Mouse (Mus musculus) urinary bladder, postnatal 10 days (tissue): ENCODE results near the gene Dctpp1.
A peak's percentile ranks its signal among the peaks of the same experiment; 100 is the strongest.

Experiments used
- DNase-seq: peaks from one replicate; pipeline ENCODE4 v3.0.0; 2022; ENCODE audit warnings: low spot score

The Dctpp1 gene

GRCm38 (mm10) chr7:127210266-127210665, 50.2 kb downstream of the Dctpp1 start:
- DNase-seq = no peak

- DNase-seq = no peak
Observed at GRCm38 (mm10) chr7:127209851-127210250, 50.7 kb downstream of the Dctpp1 start.

- peak; percentile 67 for DNase-seq
Observed at GRCm38 (mm10) chr7:127208553-127209438, 51.7 kb downstream of the Dctpp1 start, which contains the start of gene Mylpf. Mylpf (plus strand) TSS chr7:127208890.

- no peak for DNase-seq
Observed at GRCm38 (mm10) chr7:127208295-127208552, 52.3 kb downstream of the Dctpp1 start, which contains the start of gene Tbc1d10b. Tbc1d10b (minus strand) TSS chr7:127208468.

GRCm38 (mm10) chr7:127207374-127208294, 52.9 kb downstream of the Dctpp1 start:
- no peak for DNase-seq
